Mouse (Mus musculus): ENCODE results near the gene Sars2. TPM values are rescaled to one million over a fixed set of nuclear protein-coding genes. Genes with fewer than 3 reads are reported as not detected.

Sars2 gene
- polyA plus RNA-seq, 1 experiment = 25.0 TPM

DNA sequence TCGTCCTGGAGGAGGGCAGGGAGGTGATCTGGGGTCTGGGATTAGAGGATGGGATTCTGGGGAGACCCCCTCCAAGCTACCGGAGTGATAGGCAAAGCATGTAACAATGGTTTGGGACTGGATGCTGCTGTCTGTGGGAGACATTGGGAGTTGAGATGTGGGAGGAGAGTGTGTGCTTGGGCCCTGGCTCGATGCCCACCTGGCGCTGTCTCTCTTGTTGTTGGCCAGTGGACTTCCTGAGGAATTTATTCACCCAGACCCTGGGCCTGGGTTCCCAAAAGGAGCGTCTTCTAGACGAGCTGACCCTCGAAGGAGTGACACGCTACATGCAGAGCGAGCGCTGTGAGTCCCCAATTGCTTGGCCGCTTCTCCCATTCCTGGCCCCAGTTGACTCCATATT lies 30.1 kb downstream of the Sars2 start:
- DNase-seq (ENCODE audit: low read depth, low spot score) = no peak
- 89% methylated on average over 11 of the region's 11 CpGs for WGBS

- WGBS = 88% methylated on average over 3 of the region's 3 CpGs
- no peak for DNase-seq (ENCODE audit: low read depth, low spot score)
Measured at GRCm38 (mm10) chr7:28773163-28773562, 31.4 kb downstream of the Sars2 start.

DNA sequence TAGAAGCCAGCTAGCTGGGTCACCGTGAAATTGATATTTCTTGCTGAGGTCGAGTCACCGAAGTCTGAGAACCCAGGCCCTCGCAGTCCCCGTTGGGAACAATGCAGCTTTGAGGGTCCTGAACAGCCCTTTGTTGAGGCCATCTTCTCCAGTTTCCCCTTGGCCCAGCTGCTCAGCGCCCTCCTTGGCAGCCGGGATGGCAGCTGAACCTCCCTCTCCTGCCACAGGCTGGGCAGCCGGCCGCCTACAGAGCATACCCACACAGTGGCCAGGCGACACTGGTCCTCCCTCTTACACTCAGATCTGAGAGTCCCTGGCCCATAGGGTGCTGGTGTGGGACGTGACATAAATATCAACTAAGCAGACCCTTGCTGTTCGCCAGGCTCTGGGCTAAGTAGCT lies 32.4 kb downstream of the Sars2 start:
- 92% methylated on average over 12 of the region's 12 CpGs for WGBS
- no peak for DNase-seq (ENCODE audit: low read depth, low spot score)

- no peak for DNase-seq (ENCODE audit: low read depth, low spot score)
- whole genome bisulfite sequencing = 91% methylated on average over 7 of the region's 7 CpGs
Measured at GRCm38 (mm10) chr7:28775129-28775528, 33.3 kb downstream of the Sars2 start.

- DNase-seq (ENCODE audit: low read depth, low spot score) = no peak
- 83% methylated on average over 9 of the region's 9 CpGs for WGBS
Measured at GRCm38 (mm10) chr7:28778825-28779224, 37.0 kb downstream of the Sars2 start.

GRCm38 (mm10) chr7:28780067-28780658 lies 38.4 kb downstream of the Sars2 start:
- peak; percentile 84 for DNase-seq (ENCODE audit: low read depth, low spot score)
- 24% methylated on average over 6 of the region's 6 CpGs for WGBS

DNA sequence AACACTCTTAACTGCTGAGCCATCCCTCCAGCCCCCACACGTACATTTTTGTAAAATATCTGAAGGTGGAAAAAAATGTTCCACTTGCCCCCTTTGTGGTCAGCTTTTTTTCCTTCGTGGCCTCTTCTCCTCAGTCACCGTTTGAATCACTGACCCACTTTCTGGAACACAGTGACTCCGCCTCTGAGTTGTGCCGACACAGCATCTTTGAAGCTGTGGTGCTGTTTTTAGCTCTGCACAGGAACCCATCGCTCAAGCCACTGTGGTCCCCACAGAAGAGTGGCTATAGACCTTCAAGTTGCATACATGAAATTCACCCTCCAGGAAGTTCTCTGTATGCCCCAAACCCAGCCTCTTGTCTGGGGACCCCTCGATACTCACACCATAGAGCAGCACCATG lies 39.1 kb downstream of the Sars2 start:
- no peak for DNase-seq (ENCODE audit: low read depth, low spot score)
- 71% methylated on average over 7 of the region's 7 CpGs for WGBS

GRCm38 (mm10) chr7:28781261-28781663 lies 39.5 kb downstream of the Sars2 start:
- 84% methylated on average over 8 of the region's 8 CpGs for WGBS
- no peak for DNase-seq (ENCODE audit: low read depth, low spot score)

DNA sequence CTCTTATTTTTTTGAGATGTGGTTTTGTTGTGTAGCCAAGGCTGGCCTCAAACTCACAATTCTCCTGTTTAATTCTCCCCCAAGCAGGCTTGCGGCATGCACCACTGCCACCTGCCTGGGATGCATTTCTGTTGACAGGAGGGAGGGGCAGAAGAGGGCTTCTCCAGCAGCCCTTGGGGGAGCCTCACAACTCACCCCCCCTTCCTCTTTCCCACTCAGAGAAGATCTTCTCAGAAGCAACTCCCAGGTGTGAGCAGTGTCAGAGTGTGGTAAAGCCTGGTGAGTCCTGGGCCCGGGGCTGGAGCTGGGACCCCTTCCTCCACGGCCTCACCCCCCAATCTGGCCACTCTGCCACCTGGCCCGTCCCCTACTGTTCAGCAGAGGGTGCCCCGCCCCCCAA lies 43.4 kb downstream of the Sars2 start:
- 83% methylated on average over 5 of the region's 5 CpGs for WGBS
- DNase-seq (ENCODE audit: low read depth, low spot score) = no peak

GRCm38 (mm10) chr7:28787884-28788283 lies 46.1 kb downstream of the Sars2 start:
- WGBS = 93% methylated on average over 9 of the region's 9 CpGs
- no peak for DNase-seq (ENCODE audit: low read depth, low spot score)

DNA sequence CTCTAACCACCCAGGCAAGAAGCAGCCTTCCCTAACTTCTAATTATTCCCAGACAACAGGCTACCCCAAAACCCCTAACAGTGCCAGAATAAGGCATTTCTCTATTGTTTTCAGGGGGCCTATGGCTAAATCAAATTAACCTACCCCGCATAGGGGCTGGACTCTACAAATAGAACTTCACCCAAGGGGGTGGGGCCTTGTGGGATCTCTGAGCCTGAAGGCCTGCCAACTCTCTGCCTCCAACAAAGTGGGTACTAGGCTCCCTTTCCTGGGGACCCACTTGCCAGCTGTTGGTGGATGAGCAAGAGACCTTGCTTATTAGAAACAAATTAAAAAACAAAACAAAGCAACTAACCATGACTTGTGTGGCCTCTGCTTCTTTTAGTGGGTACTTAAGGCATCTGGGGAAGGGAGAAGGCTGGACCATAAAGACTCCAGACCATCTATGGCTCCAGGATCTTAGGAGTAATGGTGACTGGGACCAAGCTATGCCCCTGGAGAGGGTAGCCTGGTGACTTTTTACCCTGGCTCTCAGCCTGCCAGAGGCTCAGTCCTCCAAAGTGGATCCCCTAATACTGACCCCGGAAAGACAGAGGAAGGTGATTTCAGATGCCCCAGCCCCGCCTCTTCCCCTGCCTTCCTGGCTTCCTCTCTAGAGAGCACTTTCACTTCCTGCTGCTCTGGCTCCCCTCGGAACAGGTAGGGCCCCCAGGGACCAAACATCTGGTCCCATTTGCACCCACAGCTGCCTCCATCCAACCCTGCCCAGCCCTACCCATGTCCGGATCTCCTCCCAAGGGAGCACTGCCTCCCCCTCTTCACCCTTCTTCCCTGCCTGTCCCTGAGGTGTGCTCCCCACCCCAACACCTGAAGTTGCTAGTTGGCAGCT lies 46.8 kb downstream of the Sars2 start, which contains the start of gene Rinl:
TSS of gene Rinl (plus strand) at position 663 of the 889 bp plus-strand sequence.
- 42% methylated on average over 5 of the region's 5 CpGs for WGBS
- no peak for DNase-seq (ENCODE audit: low read depth, low spot score)

DNA sequence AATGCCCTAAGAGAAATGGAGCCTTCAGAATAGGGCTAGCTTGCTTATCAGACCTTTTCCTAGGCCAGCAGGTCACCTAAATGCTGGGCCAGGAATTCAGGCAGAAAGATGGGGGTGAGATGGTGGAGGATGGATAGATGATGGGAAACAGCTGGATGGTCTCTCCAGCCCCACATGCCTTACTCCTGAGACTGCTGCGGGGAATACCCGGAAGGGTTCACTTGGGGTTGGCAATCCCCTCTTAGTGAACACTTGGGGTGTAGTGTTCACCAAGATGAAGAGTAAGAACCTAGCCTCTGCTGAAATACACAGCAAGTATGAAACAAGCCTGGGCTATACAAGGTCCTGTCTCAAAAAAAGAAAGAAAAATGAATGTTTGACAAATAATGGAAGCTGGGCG lies 47.4 kb downstream of the Sars2 start:
- 67% methylated on average over 3 of the region's 3 CpGs for WGBS
- no peak for DNase-seq (ENCODE audit: low read depth, low spot score)

DNA sequence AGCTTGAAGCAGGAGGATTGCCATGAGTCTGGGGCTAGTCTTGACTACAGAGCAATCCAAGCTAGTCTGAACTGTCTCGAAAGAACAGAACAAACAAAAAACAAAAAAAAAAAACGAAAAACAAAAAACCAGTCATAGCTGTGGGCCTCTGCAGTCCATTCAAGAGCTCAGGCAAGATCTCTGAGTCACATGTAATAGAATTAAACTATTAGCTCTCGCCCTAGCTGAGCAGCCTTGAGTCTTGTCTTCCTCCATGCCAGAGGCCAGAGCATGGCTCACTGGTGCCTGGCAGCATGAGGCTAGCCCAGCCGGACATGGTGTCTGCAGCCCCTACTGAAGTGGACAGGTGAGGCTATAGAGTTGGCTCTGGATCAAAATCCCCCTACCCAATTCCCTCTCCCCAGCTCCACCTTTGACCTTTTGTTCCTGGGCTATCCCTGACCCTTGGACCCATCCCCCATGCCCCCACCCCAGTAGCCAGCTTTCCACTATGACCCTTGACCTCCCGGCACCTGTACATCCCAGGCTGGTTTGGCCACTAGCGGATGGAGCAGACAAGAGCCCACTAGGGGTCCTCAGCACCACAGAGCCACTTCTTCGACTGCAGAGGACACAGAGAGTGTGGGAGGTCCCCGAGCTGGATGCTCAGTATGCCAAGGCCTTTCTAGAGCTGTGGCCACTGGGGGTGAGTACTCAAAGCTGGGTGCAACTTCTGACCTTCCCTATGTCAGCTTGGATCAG lies 48.4 kb downstream of the Sars2 start:
- no peak for DNase-seq (ENCODE audit: low read depth, low spot score)
- 59% methylated on average over 8 of the region's 8 CpGs for WGBS

DNA sequence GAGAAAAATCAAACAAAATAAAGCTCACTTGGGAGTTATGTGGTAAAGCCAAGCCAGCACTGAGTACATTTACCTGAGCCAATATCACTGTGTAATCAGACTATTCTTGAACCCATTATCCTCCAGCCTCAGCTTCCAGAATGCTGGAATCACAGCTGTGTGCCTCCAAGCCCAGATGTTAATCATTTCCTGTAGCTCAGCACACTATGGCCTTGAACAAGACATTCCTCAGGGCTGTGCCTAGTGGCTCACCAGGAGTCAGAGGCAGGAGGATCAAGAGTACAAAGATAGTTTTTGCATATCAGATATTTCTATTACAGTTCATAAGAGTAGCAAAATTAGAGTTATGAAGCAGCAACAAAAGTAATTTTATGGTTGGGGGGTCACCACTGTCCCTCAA lies 49.9 kb downstream of the Sars2 start:
- no peak for DNase-seq (ENCODE audit: low read depth, low spot score)

DNA sequence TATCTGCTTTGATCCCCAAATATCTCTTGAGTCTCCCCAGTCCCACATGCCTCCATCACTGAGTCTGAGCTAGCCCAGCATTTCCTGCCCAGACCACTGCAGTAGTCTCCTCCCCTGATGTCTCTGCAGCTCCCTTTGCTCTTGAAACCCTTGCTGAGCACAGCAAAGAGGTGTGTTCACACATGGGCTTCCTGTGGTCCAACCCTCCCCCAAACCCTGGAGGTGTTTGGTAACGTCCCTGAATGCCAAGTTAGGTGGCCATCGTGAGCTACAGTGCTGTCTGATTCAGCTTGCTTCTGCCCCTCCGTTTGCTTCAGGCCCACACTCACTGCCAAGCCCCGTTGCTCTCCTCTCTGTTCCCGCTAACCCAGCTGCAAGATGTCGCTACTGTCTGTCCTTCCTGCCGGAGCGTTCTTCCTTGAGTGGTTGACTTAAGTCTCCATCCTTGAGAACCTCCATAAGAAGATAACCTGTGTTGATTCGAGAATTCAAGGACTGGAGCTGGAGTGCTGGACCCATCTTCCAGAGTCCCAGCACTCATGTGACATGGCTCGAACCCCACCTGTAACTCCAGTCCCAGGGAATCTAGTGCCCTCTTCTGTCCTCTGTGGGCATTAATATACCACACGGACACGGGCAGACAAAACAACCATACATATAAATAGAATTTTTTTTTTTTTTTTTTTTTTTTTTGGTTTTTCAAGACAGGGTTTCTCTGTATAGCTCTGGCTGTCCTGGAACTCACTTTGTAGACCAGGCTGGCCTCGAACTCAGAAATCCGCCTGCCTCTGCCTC lies 50.8 kb downstream of the Sars2 start:
- DNase-seq (ENCODE audit: low read depth, low spot score) = no peak

GRCm38 (mm10) chr7:28793834-28794233 lies 52.0 kb downstream of the Sars2 start:
- DNase-seq (ENCODE audit: low read depth, low spot score) = no peak
- 30% methylated on average over 2 of the region's 2 CpGs for WGBS

More for the DNA sequence above, 50.8 kb downstream of the Sars2 start:
- 74% methylated on average over 14 of the region's 14 CpGs for WGBS

GRCm38 (mm10) chr7:28794496-28794895 lies 52.7 kb downstream of the Sars2 start:
- no peak for DNase-seq (ENCODE audit: low read depth, low spot score)
- WGBS = 73% methylated on average over 3 of the region's 3 CpGs

DNA sequence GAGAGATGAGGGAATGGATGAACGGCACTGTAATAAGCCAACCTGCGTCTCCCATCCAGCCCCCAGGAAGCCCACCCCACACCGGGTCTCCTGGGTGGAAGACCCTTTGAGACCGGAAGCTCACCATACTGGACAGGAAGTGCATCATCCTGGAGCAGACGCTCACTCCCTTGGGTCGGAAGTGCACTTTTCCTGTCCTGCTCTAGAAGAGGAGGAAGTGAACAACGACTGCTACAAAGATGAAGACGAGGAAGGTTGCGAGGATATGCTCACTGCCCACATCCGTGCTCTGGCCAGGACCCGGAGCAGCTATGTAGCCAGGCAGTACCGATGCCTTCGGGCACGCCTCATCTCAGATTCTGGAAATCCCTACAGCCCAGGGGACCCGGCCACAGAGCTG lies 54.0 kb downstream of the Sars2 start:
- WGBS = 66% methylated on average over 15 of the region's 15 CpGs
- DNase-seq (ENCODE audit: low read depth, low spot score) = no peak

GRCm38 (mm10) chr7:28796562-28796975 lies 54.8 kb downstream of the Sars2 start:
- WGBS = 11% methylated on average over 32 of the region's 32 CpGs
- peak; percentile 58 for DNase-seq (ENCODE audit: low read depth, low spot score)

GRCm38 (mm10) chr7:28799994-28800393 lies 58.2 kb downstream of the Sars2 start:
- 91% methylated on average over 9 of the region's 9 CpGs for WGBS
- no peak for DNase-seq (ENCODE audit: low read depth, low spot score)

All from large intestine, adult 2 months (tissue).